Mouse (Mus musculus): ENCODE measurements at regions not wholly inside any gene's neighbourhood (a gene's known extent, or its start where the extent isn't known, plus 50 kb on each side); places are given as distances from the start of the nearest gene placed in this dataset. TPM values are rescaled to one million over a fixed set of nuclear protein-coding genes. Genes with fewer than 3 reads are reported as not detected.

Small RNA genes in the stretch of these regions (microRNA-seq; reads per million reads assigned to microRNA genes)
- gene Gm25693, result not detected

All from adrenal gland, postnatal 10 days (tissue).